Mouse (Mus musculus) left cerebral cortex, adult 11 months (tissue): ENCODE results near the gene Spint2.

Experiments used
- DNase-seq: peaks from one replicate; pipeline ENCODE4 v3.0.0; 2022; ENCODE audit warnings: low spot score

The Spint2 gene

DNA sequence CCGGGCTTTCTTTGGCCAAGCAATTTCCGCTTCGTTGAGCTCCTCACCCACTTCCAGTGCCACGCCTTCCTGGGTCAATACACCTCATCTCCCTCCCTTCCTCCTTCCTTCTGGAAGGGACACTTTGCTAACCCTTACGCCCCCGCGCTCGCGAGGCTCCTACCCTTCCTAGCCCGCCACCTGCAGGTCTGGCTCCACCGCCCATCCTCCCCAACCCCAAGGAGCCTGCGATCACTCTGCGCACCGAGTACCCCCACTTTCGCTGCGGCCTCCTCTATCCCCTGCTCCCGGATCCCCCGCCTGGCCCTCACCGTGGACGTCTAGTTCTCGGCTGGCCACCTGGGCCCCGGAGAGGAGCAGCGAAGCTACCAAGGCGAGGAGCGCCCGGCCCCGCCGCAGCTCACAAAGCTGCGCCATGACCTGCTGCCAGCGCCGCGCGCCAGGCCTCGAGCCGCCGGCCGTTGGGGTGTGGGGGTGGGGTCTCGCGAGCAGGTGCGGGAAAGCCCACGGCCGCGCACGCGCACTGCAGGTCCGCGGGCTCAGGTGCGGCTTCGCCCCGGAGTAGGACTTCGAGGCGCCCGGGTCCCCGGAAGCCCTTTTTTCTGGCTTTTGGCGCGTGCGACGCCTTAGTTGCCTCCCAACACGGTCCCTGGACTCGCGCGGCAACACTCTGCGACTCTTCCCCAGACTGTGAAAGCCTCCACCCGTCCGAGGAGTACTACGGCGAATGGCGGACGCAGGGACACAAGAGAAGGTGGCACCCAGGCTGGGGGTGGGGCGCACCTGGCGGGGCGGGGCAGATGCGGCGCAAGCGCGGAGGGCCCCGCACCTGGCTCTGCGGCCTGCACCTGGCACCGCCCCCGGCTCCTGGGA is at the start of gene Spint2:
TSS of gene Spint2 (minus strand) at position 712 of the 873 bp plus-strand sequence.
- DNase-seq = no peak

- no peak for DNase-seq
These were observed 47.3 kb upstream of the Spint2 start for GRCm38 (mm10) chr7:29328984-29329383.

- no peak for DNase-seq
These were observed 45.4 kb upstream of the Spint2 start for GRCm38 (mm10) chr7:29327087-29327486.

DNA sequence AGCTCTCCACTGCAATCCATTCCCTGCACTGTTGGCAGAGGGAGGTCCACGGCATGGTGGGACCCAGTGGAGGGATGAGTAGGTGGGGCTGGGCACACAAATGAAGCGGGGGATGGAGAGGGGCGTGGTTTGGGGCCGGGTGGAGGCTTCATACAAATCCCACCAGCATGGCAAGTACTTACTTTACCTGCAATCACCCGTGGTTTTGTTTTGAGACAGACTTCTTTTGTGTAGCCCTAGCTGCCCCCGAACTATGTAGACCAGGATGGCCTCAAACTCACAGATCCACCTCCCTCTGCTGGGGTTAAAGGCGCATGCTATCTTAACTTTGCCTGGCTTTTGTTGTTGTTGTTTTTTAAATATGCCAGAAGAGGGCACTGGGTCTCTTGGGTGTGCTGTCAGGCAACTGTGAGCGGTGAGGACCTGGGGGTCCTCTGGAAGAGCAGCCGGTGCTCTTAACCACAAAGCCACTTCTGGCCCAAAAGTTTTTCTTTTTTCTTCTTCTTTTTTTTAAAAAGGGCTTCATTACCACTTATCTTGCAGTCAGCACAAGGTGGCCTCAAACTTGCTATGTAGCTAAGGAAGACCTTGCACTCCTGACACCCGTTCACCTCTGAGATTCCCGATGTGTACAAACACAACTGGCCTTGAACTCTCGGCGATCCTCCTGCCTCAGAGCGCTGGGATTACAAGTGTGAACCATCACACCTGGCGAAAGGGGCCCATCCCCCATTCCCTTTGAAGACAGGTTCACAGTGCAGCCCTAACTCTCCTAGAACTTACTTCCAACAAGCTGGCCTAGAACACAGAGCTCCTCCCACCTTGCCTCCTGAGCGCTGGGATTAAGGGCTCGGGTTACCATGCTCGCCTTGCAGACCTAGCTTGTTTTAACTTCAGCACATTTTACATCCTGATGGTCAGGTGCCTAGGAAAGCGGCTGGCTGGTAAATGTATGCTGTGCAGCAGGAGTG is 37.9 kb upstream of the Spint2 start:
- no peak for DNase-seq

- no peak for DNase-seq
These were observed 36.6 kb upstream of the Spint2 start for GRCm38 (mm10) chr7:29318115-29318911.

DNA sequence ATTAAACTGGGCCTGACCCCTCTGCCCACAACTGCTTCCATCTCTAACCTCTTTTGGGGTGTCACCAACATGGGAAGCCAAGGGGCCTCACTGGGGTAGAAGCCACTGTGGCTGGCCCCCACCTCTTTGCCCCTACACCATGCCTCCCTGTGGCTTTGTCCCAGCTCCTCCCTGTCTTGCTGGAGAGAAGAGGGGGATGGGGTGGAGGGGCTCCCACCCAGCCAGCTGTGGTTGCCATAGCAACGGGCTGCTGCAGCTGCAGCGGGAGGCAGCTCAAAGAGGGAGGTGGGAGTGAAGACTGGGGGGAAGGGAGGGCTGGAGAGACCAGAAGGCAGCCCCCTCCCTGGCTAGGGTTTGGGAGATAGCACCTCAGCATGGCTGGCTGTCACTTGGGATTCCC is 35.8 kb upstream of the Spint2 start:
- DNase-seq = no peak

DNA sequence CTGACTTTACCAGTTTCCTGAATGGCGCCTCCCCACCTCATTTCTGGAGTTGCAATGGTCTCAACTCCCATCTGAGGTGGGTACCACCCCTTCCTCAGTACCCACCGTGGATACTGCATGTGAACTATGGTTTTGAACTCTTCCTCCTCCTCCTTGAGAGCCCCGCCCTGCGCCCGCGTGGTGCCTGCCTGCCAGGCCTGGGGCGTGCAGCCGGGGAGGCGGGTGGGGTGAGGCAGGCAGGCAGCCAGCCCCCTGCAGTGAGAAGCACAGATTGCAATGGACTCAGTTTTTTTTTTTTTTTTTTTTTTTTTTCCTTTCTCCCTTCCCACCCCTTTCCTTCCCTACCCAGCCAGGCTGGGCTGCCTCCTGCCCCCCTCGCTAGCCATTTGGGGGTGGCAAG is 35.3 kb upstream of the Spint2 start:
- no peak for DNase-seq

- DNase-seq = no peak
These were observed 34.5 kb upstream of the Spint2 start for GRCm38 (mm10) chr7:29316137-29316734.

DNA sequence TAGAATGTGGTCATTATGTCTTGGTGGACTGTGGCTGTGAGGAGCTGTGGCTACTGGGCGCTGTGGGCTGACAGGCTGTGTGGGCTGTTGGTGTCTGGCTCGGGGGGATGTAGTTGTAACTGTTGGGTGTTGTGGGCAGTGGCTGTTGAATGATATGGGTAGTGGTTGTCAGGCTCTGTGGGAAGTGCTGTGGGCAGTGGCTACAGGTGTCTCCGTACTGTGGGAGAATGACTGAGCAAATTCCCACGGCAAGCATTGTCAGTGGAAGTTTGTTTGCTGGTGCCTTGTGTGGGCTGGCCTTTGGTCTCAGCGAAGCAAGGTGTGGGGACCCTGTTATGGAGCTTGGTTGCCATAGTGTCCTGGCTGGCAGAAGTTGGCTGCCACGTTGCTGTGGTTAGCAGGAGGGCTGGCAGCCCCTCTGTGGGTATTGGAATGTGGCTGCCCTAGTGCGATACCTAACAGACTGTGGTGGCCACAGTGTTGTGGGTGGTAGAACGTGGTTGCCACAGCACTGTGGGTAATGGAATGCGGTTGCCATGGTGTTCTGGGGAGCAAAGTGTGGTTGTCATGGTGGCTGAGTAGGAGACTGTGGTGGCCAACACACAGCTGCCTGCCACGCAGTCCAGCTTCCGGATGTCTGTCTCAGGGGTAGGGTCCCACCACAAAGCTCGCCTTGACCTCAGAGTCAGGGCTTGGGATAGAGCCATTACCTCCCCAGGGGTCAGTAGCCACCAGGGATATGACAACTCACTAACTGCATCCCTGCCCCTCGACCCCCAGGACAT is 33.3 kb upstream of the Spint2 start:
- DNase-seq = no peak

- no peak for DNase-seq
These were observed 32.0 kb upstream of the Spint2 start for GRCm38 (mm10) chr7:29313572-29314261.

GRCm38 (mm10) chr7:29313051-29313450 is 31.3 kb upstream of the Spint2 start:
- no peak for DNase-seq

DNA sequence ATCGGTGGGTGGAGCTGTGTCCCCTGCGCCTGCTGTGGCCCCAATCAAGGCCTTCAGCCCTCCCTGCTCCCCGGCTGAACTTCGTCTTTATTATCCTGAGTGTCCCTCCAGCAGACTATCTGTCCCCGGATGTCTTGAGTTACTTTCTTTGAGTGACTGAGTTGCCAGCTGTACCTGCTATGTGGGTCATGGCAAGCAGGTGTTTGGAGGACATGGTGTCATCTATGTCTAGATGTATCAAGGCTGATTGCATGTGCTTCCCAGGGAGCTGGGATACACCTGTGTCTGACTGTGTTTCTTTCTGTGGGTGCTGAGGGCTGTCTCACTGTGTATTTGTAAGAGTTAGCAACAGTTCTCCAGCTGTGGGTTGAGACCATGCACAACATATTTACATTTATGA is 28.0 kb upstream of the Spint2 start:
- no peak for DNase-seq

DNA sequence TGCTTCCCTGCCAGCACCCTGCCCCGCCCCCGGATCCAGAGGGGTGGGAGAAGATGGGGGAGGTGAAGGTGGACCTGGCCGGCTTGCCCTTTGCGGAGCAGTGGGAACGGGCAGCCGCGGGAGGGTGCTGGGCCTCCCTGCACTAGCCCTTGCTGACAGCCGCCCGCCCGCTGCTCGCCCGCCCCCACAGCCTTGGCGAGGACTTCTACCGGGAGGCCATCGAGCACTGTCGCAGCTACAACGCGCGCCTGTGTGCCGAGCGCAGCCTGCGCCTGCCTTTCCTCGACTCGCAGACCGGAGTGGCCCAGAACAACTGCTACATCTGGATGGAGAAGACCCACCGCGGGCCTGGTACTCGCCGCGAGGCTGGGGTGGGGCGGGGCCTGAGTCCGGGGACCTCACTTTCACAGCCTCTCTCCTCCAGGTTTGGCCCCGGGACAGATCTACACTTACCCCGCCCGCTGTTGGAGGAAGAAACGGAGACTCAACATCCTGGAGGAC is 27.6 kb upstream of the Spint2 start:
- DNase-seq = no peak

DNA sequence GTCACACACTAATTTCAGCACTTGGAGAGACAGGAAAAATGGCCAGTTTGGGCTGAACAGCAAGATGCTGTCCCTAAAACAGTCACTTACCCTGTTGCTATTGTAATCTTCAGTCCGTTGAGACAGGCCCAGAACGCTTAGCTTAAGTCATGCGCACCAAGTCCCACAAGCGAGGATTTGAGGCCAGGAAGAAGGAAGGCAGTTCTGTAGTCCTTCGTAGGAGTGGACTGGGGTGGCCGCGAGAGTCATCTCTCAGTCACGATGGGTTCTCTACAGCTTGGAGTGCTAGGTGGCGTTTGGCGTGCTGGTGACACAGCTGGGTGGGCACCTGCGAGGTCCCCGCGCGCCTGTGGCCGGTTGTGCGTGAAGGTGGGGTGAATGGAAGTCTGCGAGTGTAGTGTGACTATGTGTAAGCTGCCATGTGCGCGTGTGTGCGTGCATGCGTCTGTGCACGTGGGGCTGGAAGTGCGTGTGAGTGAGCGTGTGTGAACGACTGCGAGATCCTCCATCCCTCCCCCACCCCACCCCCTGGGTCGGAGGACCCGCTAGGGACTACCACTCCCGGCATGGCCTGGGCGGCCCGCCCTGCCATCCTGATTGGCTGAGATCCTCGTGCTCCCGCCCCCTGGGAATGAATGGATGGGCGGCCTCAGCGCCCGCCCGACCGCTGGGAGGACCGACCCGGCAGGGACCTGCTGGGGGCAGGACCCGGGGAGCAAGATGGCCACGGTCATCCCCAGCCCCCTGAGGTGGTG is 25.8 kb upstream of the Spint2 start:
- DNase-seq = peak; percentile 88

- DNase-seq = no peak
These were observed 24.9 kb upstream of the Spint2 start for GRCm38 (mm10) chr7:29306619-29307018.

GRCm38 (mm10) chr7:29306108-29306507 is 24.4 kb upstream of the Spint2 start:
- DNase-seq = no peak

DNA sequence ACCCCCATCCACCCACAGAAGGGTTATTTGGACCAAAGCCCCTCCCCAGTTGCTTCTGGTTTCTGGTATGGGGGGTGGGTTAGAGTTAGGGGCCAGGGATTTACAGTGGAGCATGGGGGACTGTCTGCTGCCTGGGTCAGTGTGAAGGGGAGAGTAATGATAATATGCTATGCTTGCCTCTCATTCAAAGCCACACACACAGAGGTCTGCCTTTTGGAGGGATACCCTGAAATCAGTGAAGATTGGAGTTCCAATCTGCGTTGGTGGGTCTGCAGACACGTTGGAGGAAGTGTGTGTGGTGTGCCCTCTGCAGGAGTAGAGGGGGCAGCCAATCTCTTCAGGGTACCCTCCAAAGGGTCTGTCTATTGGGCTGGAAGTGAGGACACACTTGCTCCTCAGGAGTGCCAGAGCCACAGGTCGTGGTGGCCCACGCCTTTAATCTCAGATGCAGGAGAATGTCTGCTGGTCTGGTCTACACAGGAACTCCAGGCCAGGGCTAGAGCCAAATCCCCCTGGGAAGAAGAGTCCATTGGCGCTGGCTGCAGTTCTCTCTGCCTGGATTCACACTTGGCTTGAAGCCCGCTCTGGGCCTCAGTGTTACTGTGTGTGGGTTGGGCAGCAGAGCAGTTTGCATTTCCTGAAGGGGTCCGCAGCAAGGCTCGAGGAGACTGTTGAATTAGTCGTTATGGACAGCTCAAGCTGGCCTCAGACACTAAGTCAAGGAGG is 23.7 kb upstream of the Spint2 start:
- no peak for DNase-seq

GRCm38 (mm10) chr7:29304463-29305262 is 23.0 kb upstream of the Spint2 start:
- DNase-seq = no peak
